Mouse (Mus musculus) liver, embryonic 12.5 days (tissue): ENCODE measurements around the gene Tmem145. TPM values are rescaled to one million over a fixed set of nuclear protein-coding genes. Genes with fewer than 3 reads are reported as not detected.
"Not testable (repeated sequence)": the region's sequence is repeated elsewhere in the genome, so short reads cannot be mapped to it uniquely, and the experiment has no call there.

Source experiments
- ATAC-seq: fragments of 200-750 bp; cut with Nextera tagmentation; 2 replicates; pipeline ENCODE4 v1.8.0; 2017; ENCODE audit warnings: moderate number of reproducible peaks, mild to moderate bottlenecking, moderate library complexity
- H3K27ac ChIP-seq: fragments of 300-500 bp; sonication (generic); 2 replicates; pipeline ENCODE4 v1.5.1; 2016; ENCODE audit warnings: mild to moderate bottlenecking
- H3K27me3 ChIP-seq: fragments of 300-500 bp; sonication (generic); replicated peaks from 2 replicates; pipeline ENCODE4 v1.6.1; 2016; ENCODE audit warnings: mild to moderate bottlenecking, moderate library complexity
- H3K36me3 ChIP-seq: fragments of 300-500 bp; sonication (generic); 2 replicates; pipeline ENCODE4 v1.6.1; 2016; ENCODE audit warnings: mild to moderate bottlenecking, moderate library complexity
- H3K4me1 ChIP-seq: fragments of 300-500 bp; sonication (generic); 2 replicates; pipeline ENCODE4 v1.6.1; 2016
- H3K4me2 ChIP-seq: fragments of 300-500 bp; sonication (generic); 2 replicates; pipeline ENCODE4 v1.6.1; 2016; ENCODE audit warnings: mild to moderate bottlenecking, moderate library complexity
- H3K4me3 ChIP-seq: fragments of 300-500 bp; sonication (generic); 2 replicates; pipeline ENCODE4 v1.5.1; 2016; ENCODE audit warnings: mild to moderate bottlenecking, moderate library complexity
- H3K9ac ChIP-seq: fragments of 300-500 bp; sonication (generic); 2 replicates; pipeline ENCODE4 v1.6.1; 2016; ENCODE audit warnings: mild to moderate bottlenecking, moderate library complexity
- H3K9me3 ChIP-seq: fragments of 300-500 bp; sonication (generic); replicated peaks from 2 replicates; pipeline ENCODE4 v1.6.1; 2016; ENCODE audit warnings: mild to moderate bottlenecking, moderate library complexity
- WGBS: fragments of 180-500 bp; shearing (Covaris S2); methylation state at CpG from one replicate; pipeline ENCODE4 v1.1.7; 2016; ENCODE audit not compliant: insufficient replicate concordance; 5-methylcytosine and 5-hydroxymethylcytosine counted together
- polyA plus RNA-seq: library from polyadenylated mRNA; unstranded; fragments of >200 nt; fragmentation: Nextera tagmentation; extraction: Ambion mirVana; gene quantifications from 2 replicates; pipeline ENCODE4 v1.2.1, GENCODE M21; 2016

Gene Tmem145
- 0.14 TPM in 2 replicates for polyA plus RNA-seq

DNA sequence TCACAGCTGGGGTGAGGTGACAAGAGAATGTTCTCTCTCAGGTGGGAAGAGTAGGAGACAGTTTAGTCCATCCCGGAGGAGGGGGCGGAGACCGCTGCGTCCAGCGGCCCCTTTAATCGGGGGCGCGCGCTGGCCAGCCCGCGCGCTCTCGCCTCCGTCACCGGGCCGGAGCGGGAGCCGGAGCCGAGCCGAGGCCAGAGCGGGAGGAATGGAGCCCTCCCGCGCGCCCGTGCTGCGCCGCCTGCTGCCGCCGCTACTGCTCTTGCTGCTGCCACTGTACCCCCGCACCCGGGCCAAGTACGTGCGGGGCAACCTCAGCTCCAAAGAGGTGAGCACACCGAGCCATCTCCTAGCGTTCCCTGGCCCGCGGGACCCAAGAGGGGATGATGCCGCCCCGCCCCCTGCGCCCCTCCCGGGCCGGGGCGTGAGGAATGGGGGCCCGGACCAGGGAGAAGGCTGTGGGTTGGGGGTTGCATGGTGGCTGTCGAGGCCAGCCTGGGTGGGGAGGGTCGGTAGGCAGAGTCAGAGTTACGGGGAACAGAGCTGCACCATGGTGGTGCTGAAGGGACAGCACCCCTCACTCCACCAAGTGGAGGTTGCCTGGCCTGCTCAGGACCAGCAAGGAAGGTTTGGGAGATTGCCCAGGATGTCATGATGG lies at the start of gene Tmem145:
Gene Tmem145, plus strand, starts transcription at position 151 of the 658 bp plus-strand sequence.
- no peak within 1 kb of the TSS for H3K27ac ChIP-seq
- H3K4me2 ChIP-seq, result peak within 1 kb of the TSS; percentile 76
- no peaks in the 10 kb centered on the region for H3K9me3 ChIP-seq
- H3K9ac ChIP-seq, result no peak within 1 kb of the TSS
- ATAC-seq, result 0 out of 2 replicates have a peak, but pooled peaks have one; percentile 46
- H3K27me3 ChIP-seq, result peaks cover 78% of the 10 kb centered on the region
- peak within 1 kb of the TSS; percentile 51 for H3K4me3 ChIP-seq
- no peaks in the 10 kb centered on the region for H3K36me3 ChIP-seq
- H3K4me1 ChIP-seq, result peaks cover 10% of the 10 kb centered on the region
- under 1% methylated on average over 47 of the region's 47 CpGs for WGBS

DNA sequence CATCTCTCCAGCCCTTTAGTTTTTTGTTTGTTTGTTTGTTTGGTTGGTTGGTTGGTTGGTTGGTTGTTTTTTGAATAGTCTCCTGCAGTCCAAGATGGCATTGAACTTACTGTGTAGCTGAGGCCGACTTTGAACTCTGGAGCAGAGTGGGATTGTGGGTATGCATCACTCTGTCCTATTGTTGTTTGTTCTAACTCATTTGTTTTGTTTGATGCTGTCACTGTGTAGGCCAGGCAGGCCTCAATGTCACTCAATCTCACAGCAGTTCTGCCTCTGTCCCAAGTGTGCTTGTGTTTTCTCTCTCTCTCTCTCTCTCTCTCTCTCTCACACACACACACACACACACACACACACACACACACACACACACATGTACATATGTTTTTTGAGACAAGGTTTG lies 44.0 kb upstream of the Tmem145 start:
- Histone ChIP-seq H3K4me1 (peaks cover 27% of the 10 kb centered on the region), H3K36me3 (no peaks in the 10 kb centered on the region), H3K27me3 (no peaks in the 10 kb centered on the region), H3K4me2 (no peak overlapping the region), H3K27ac (no peak overlapping the region), H3K9me3 (no peaks in the 10 kb centered on the region), H3K4me3 (no peak overlapping the region), H3K9ac (no peak overlapping the region)
- WGBS, result 59% methylated on average over 1 of the region's 1 CpGs
- no peak for ATAC-seq

DNA sequence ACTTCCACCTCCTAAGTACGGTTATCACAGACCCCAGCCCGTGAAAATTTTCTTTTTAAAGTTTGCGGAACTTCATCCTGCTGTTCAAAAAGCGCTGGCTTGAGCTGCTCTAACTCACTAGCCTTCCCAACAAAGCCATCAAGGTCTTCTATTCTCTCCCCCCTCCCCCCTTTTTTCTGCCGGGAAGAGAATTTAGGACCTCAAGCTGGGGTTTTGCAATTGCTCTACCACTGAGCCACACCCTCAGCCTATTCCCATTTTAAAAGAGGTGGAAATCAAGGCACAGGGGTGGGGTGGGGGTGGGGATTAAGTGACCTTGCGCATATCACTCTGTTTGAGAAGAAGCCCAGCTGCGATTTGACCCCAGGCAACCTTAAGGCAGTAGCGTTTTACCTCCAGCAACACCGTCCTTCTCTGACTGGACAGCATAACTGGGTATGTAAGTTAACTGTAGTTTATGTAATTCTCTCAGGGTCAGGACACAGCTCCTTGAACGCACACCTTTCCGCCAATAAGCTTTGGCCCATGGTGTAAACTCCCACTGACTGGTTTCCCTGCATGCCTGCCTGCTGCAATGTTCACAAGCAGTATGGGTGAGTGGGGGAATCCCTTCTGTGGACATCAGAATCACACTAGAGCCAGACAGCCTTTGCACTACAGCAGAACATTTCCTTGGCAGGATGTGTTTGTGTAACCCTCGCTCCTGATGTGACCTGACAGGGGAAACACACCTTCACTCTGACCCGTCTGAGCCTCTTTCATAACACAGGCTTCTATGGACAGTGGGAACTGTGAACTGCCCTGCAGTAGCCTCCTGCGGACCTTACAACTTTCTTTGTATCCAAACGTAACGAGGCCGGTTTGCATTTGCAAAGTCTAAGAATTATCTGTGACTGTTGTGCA lies 41.7 kb upstream of the Tmem145 start:
- ATAC-seq, result no peak
- Histone ChIP-seq H3K4me2 (no peak overlapping the region), H3K9me3 (no peaks in the 10 kb centered on the region), H3K4me3 (no peak overlapping the region), H3K4me1 (peaks cover 37% of the 10 kb centered on the region), H3K27ac (no peak overlapping the region), H3K36me3 (no peaks in the 10 kb centered on the region), H3K27me3 (no peaks in the 10 kb centered on the region), H3K9ac (no peak overlapping the region)
- WGBS, result 46% methylated on average over 17 of the region's 17 CpGs

DNA sequence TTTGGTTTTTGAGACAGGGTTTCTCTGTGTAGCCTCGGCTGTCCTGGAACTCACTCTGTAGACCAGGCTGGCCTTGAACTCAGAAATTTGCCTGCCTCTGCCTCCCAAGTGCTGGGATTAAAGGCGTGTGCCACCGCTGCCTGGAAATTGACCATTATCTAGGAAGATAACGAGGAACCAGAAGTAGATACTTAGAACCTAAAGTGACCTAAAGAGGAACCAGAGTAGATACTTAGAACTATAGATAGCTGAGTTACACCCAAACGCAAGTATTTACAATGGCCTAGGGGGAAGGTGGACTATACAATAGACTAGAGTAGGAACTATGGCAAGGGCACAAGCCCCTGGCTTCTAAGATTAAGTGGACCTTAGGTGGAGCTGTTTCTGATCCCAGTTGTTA lies 40.2 kb upstream of the Tmem145 start:
- H3K27ac ChIP-seq, H3K36me3 ChIP-seq, ATAC-seq, H3K9me3 ChIP-seq, H3K4me3 ChIP-seq, H3K9ac ChIP-seq, H3K4me2 ChIP-seq, H3K27me3 ChIP-seq: not testable (repeated sequence)
- 50% methylated on average over 5 of the region's 5 CpGs for WGBS
- H3K4me1 ChIP-seq, result peaks cover 53% of the 10 kb centered on the region

DNA sequence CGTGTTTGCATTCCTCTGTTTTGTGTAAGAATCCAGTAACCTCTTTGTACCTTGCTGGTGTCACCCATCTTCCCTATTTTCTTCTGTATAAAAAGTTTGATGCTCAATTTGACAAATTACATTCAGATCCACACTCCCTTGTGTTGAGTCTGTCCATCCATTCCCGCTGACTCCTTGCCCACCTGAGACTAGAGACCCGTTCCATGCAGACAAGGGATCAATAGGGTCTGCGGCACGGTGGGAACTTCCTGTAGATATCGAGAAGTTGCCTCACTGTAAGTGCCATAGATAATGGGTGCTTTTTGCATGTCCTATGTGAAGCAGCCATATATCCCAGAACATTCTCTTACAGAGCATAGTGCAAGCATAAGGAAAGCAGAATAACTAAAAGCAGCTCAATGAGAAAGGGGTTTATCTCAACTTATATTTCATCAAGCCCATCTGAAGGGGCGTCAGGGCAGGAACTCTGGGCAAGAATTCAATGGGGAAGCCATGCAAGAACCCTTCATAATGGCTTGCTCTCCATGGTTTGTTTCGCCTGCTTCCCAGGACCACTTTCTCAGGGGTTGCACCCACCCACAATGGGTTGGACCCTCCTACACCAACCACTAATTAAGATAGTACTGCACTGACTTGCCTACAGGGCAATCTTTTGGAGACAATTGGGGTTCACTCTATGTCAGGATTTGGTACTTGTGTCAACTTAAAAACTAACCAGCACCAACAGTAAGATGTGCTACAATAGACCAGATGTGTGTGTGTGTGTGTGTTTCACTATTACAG lies 39.5 kb upstream of the Tmem145 start:
- Histone ChIP-seq H3K27me3 (no peaks in the 10 kb centered on the region), H3K4me2 (peak overlapping the region; percentile 81), H3K4me3 (peak overlapping the region; percentile 81), H3K9ac (peak overlapping the region; percentile 79), H3K4me1 (peaks cover 58% of the 10 kb centered on the region), H3K36me3 (peaks cover 8% of the 10 kb centered on the region), H3K27ac (no peak overlapping the region), H3K9me3 (no peaks in the 10 kb centered on the region)
- 66% methylated on average over 8 of the region's 8 CpGs for WGBS
- ATAC-seq, result no peak

DNA sequence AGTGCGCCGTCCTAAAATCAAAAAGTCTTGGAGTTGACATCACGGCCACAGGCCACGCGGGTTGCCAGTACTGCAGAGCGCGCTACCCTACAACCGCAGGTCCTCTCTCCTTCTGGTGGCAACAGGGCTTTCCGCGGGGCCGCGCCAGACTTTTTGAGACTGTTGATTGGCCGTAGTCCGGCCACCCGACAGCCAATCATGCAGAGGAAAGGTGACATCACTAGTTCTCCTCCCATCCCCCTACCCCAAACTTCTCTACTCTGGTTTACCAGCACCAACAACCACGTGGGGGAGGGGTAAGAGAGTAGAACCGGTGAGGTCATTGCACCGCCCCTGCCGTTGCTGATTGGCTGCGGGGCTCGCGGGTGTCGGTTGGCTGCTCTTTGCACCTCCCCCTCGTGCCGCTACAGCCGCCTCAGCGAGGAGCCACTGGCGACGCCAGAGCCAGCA lies 38.6 kb upstream of the Tmem145 start, which contains the start of gene Cic:
Gene Cic, plus strand, starts transcription at position 404 of the 450 bp plus-strand sequence.
- peak within 1 kb of the TSS; percentile 89 for H3K4me2 ChIP-seq
- no peaks in the 10 kb centered on the region for H3K9me3 ChIP-seq
- H3K4me1 ChIP-seq, result peaks cover 68% of the 10 kb centered on the region
- ATAC-seq, result peak; percentile 78
- under 1% methylated on average over 29 of the region's 29 CpGs for WGBS
- no peaks in the 10 kb centered on the region for H3K27me3 ChIP-seq
- peak within 1 kb of the TSS; percentile 91 for H3K27ac ChIP-seq
- H3K36me3 ChIP-seq, result peaks cover 18% of the 10 kb centered on the region
- H3K9ac ChIP-seq, result peak within 1 kb of the TSS; percentile 93
- H3K4me3 ChIP-seq, result peak within 1 kb of the TSS; percentile 81

DNA sequence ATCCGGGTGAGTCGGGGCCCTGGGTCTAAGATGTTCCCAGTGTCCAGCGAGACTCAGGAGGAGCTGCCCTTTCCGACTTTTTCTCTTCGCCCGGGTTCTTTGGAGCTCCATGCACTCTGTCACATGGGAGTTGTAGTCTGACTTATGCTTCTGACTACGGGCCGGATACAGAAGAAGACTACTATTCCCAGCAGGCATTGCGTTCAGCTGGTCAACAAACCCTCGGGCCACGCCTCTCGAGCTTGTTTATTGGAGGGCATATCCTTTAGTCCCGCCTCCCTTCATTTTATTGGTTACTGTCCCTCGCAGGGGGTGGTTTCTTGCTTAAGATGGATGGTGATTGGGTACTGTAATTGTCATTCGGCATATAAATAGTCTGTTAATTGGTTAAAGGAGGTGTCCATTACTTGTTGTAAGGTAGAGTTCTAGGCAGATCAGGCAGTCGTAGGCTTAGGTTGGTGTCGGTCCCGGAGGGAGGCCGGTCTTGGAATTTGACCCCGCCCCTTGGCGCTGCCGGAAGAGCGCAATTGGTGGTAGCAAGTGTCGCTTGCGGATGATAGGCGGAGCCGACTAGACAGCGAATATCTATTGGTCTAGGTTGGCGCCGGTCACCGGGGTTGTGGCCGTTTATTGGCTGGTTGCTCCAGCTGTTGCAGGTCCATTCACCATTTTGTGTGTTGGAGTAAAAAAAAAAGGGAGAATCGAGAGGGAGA lies 38.0 kb upstream of the Tmem145 start:
- H3K4me1 ChIP-seq, result peaks cover 74% of the 10 kb centered on the region

DNA sequence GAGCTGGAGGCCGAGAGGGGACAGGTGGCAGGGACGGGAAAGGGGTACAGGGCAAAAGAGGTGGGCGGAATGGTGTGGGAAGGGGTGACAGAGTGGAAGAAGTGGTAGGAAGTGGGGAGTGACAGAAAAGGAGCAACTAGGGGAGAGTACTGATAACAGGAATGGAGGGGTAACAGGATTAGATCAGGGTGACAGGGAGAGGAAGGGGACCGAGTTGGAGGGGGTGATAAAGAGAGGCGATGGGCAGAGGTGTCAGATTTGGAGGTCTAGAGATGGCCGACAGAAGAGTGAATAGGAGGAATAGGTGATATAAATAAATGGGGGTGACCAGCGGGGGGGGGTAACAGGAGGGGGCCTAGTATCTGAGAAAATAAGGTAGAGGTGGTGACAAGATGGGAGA lies 37.3 kb upstream of the Tmem145 start:
- H3K4me1 ChIP-seq, result peaks cover 80% of the 10 kb centered on the region
- H3K9me3 ChIP-seq, result no peaks in the 10 kb centered on the region
- no peak for ATAC-seq
- peak overlapping the region; percentile 89 for H3K27ac ChIP-seq
- H3K36me3 ChIP-seq, result peaks cover 28% of the 10 kb centered on the region
- H3K4me3 ChIP-seq, result peak overlapping the region; percentile 81
- H3K4me2 ChIP-seq, result peak overlapping the region; percentile 89
- H3K9ac ChIP-seq, result peak overlapping the region; percentile 93
- H3K27me3 ChIP-seq, result no peaks in the 10 kb centered on the region
- WGBS, result 1% methylated on average over 7 of the region's 7 CpGs

More for the DNA sequence above, 38.0 kb upstream of the Tmem145 start:
- H3K27me3 ChIP-seq, result no peaks in the 10 kb centered on the region
- H3K9ac ChIP-seq, result peak overlapping the region; percentile 93
- H3K9me3 ChIP-seq, result no peaks in the 10 kb centered on the region
- peak overlapping the region; percentile 91 for H3K27ac ChIP-seq
- peak overlapping the region; percentile 81 for H3K4me3 ChIP-seq
- 1% methylated on average over 33 of the region's 33 CpGs for WGBS
- peak; percentile 90 for ATAC-seq
- H3K36me3 ChIP-seq, result peaks cover 24% of the 10 kb centered on the region
- H3K4me2 ChIP-seq, result peak overlapping the region; percentile 89

DNA sequence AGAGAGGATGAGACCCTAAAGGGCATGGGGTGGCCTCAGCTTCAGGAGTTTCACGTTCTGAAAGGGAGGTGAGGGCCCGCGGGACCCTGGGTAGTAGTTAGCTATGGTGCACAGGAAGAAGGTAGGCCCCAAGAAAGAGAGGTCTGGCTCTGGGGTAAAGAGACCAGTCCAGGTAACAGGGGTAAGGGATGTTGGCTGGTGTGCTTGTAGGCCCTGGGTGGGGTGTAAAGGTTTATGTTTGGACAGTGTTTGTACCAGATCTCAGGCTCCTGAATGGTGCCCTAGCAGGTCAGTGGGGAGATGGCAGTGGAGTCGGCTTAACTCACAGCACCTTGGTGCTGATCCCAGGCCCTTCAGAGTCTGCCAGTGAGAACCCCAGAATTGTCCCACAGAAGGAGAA lies 36.9 kb upstream of the Tmem145 start:
- Histone ChIP-seq H3K4me1 (peaks cover 81% of the 10 kb centered on the region), H3K4me2 (peak overlapping the region; percentile 89), H3K9me3 (no peaks in the 10 kb centered on the region), H3K9ac (peak overlapping the region; percentile 93), H3K27ac (peak overlapping the region; percentile 89), H3K4me3 (peak overlapping the region; percentile 81), H3K27me3 (no peaks in the 10 kb centered on the region), H3K36me3 (peaks cover 28% of the 10 kb centered on the region)
- ATAC-seq, result no peak
- WGBS, result 43% methylated on average over 4 of the region's 4 CpGs

DNA sequence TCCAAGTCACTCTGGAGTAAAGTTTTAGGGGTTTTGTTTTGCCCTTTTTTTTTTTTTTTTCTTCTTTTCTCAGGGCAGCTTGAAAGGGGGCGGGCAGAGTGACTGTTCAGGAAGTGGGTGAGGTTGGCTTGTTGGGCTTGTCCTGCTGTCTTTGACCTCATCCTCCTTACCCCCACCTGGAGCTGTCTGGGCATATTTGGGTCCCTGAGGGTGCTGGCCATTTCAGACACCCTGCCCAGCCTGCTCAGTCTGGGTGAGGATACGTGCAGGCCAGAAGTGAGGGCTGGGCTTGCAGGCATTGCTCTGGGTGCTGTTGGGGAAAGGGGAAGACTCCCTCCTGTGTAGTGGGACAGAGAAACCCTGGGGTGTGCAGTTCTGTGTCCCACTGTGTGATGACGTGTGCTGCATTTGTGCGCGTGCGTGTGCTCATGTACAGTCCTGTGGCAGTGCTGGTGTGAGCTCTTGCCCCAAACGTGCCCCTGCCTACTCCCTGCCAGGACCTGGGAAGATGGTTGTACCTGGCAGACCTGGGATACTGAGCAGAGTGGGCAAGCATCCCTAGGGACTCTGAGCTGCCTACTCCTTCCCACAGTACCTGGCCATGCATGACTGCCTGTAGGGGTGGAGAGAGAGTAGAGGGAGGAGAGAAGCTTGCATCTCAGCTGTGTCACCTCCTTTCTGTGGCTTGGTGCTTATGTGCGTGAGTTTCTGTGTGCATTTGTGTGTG lies 36.2 kb upstream of the Tmem145 start:
- 71% methylated on average over 8 of the region's 8 CpGs for WGBS
- peak overlapping the region; percentile 81 for H3K4me3 ChIP-seq
- H3K4me2 ChIP-seq, result peak overlapping the region; percentile 89
- peak overlapping the region; percentile 89 for H3K27ac ChIP-seq
- no peak for ATAC-seq
- no peaks in the 10 kb centered on the region for H3K9me3 ChIP-seq
- H3K4me1 ChIP-seq, result peaks cover 84% of the 10 kb centered on the region
- H3K9ac ChIP-seq, result peak overlapping the region; percentile 93
- peaks cover 28% of the 10 kb centered on the region for H3K36me3 ChIP-seq
- H3K27me3 ChIP-seq, result no peaks in the 10 kb centered on the region
